Mouse (Mus musculus): ENCODE data around the gene Dlgap4.

- TF ChIP-seq POLR2A (IDR thresholded peaks at IDR 0.05; ENCODE audit: control insufficient read depth in 1 of 2, insufficient read depth in 1 of 2, low read depth in 1 of 2, low read length in 2 of 2, poor library complexity in 1 of 2) (no peak), CTCF (IDR thresholded peaks at IDR 0.05 in 2 of 3, conservative IDR thresholded peaks at IDR 0.05 in 1 of 3; ENCODE audit: control insufficient read depth in 1 of 3, insufficient read depth in 1 of 3, low read depth in 2 of 3, low read length in 3 of 3, poor library complexity in 1 of 3, severe bottlenecking in 1 of 3) (no peak), KAT2A (conservative IDR thresholded peaks at IDR 0.05; ENCODE audit: low read depth, low read length) (no peak), CHD1 (IDR thresholded peaks at IDR 0.05; ENCODE audit: low read depth, low read length) (no peak), HCFC1 (IDR thresholded peaks at IDR 0.05; ENCODE audit: low read depth, low read length) (no peak), MAFK (IDR thresholded peaks at IDR 0.05; ENCODE audit: borderline replicate concordance, low read depth, low read length) (no peak), ZKSCAN1 (IDR thresholded peaks at IDR 0.05; ENCODE audit: low read depth, low read length) (no peak), ELF1 (IDR thresholded peaks at IDR 0.05; ENCODE audit: low read depth, low read length) (no peak), BHLHE40 (IDR thresholded peaks at IDR 0.05; ENCODE audit: borderline replicate concordance, low read depth, low read length) (no peak), MAX (IDR thresholded peaks at IDR 0.05; ENCODE audit: low read length) (no peak), ZMIZ1 (IDR thresholded peaks at IDR 0.05; ENCODE audit: low read depth, low read length) (no peak)
Measured at GRCm38 (mm10) chr2:156678112-156678511, 64.6 kb downstream of the Dlgap4 start.
